Mouse (Mus musculus): ENCODE measurements around the gene Zfp819. TPM values are rescaled to one million over a fixed set of nuclear protein-coding genes. Genes with fewer than 3 reads are reported as not detected.
"Not testable (repeated sequence)": the region's sequence is repeated elsewhere in the genome, so short reads cannot be mapped to it uniquely, and the experiment has no call there.

Gene Zfp819
- polyA plus RNA-seq, 1 experiment = 0.57 TPM

DNA sequence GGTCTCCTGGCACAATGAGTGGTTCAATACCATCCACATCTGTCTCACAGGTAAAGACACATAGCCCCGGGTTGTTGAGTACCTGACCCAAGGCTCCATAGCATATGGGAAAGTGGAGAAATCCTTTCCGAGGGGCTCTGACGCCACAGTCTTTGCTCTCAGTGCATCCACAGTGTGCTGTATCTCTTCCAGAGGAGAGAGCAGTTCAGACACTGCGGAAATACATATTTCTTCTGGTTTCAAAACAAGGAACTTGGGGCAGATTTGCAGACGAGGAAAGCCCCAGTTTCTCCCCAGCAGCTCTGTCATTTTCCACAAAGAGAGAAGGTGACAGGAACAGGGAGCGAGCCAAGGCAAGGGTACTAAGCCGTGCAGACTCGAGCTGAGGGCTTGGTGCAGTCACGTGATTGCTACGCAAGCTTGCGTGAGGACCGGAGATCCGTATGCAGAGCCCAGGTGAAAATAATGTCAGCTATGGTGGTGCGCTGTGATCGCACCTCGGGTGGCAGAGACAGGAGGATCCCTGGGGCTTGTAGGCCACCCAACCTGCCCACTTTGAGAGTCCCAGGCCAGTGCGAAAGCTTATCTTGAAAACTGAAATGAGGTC is 36.2 kb downstream of the Zfp819 start:
- no peak for TF ChIP-seq CTCF (IDR thresholded peaks at IDR 0.05; ENCODE audit: borderline replicate concordance, extremely low read depth, insufficient read depth, insufficient read length)
- no peak for TF ChIP-seq POLR2A (IDR thresholded peaks at IDR 0.05; ENCODE audit: borderline replicate concordance, extremely low read depth, insufficient read depth, insufficient read length, poor library complexity, severe bottlenecking)
- DNase-seq (ENCODE audit: low read depth) = no peak

DNA sequence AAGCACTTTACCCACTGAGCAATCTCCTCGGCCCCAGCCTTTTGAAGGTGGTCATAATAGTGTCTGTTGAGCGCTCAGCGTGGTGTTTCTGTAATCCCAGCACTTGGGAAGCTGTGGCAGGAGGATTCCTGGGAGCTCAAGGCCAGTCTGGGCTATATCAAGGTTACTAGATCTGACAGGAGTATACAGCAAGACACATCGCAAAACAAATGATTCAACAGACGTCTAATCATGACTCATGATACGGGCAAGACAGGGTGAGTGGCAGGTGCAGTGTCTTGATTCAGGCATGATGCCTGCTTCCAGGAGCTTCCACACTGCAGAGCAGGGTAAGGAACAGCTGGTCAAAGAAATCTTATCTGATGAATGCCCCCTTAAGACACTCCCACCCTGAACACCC is 45.7 kb downstream of the Zfp819 start:
- no peak for TF ChIP-seq CTCF (IDR thresholded peaks at IDR 0.05; ENCODE audit: borderline replicate concordance, extremely low read depth, insufficient read depth, insufficient read length)
- TF ChIP-seq POLR2A (IDR thresholded peaks at IDR 0.05; ENCODE audit: borderline replicate concordance, extremely low read depth, insufficient read depth, insufficient read length, poor library complexity, severe bottlenecking) = no peak
- DNase-seq (ENCODE audit: low read depth) = no peak

DNA sequence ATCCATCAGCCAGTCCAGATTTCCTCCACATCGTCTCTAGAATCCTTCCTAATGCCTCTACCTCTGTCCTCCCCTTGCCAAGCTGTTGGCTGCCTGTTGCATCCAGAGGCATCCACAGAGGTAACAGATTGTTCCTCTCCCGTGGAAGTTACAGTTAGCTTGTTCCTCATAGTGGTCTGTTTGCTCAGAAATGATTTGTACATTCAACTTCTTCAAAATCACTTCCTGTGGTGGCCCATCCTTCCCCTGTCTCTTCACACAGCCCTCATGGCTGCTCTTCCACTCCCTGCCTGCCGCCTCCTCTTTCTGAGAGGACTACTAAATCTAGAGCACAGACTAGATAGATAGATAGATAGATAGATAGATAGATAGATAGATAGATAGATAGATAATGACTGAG is 47.5 kb downstream of the Zfp819 start:
- DNase-seq (ENCODE audit: low read depth) = no peak
- TF ChIP-seq CTCF (IDR thresholded peaks at IDR 0.05; ENCODE audit: borderline replicate concordance, extremely low read depth, insufficient read depth, insufficient read length) (no peak), POLR2A (IDR thresholded peaks at IDR 0.05; ENCODE audit: borderline replicate concordance, extremely low read depth, insufficient read depth, insufficient read length, poor library complexity, severe bottlenecking) (no peak)

DNA sequence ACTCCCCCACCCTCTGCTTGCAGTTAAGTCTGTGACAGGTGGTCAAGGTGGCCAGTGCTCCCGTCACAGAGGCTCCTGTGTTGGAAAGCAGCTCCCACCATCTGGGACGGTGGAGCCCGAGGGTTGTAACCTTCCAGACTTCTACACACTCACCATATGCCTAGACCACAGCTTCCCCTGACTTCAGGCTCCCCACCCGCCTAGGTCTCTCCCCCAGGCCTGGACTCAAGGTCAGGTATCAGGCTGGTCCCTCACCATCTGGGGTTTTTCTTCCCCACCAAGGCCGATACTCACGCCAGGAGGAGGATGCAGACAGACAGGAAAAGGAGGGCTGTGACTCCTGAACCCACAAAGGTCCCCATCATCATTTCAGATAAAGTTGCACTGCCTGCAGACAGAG is 49.3 kb downstream of the Zfp819 start:
- TF ChIP-seq CTCF (IDR thresholded peaks at IDR 0.05; ENCODE audit: borderline replicate concordance, extremely low read depth, insufficient read depth, insufficient read length) (no peak), POLR2A (IDR thresholded peaks at IDR 0.05; ENCODE audit: borderline replicate concordance, extremely low read depth, insufficient read depth, insufficient read length, poor library complexity, severe bottlenecking) (no peak)
- DNase-seq (ENCODE audit: low read depth) = no peak

DNA sequence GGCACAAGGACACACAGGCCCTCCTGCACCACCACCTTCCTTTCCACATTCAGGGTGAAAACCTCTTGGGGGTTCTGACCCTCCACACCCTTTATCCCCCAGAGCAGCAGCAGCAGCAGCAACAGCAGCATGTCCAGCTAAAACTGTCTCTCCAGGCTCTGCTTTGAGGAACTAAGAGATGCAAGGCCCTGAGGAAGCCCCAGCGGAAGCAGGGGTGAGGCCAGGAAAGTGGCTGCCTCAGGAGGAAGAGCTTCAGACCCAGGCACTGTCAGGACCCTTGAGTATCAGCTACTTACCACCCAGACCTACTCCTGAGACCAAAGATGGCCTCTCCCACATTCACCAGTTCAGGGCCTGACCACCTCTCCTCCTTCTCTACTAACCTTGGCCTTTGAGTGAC is 53.0 kb downstream of the Zfp819 start, which contains the start of gene Siglece:
Siglece (minus strand) TSS at position 160 of the 400 bp plus-strand sequence.
- TF ChIP-seq POLR2A (IDR thresholded peaks at IDR 0.05; ENCODE audit: borderline replicate concordance, extremely low read depth, insufficient read depth, insufficient read length, poor library complexity, severe bottlenecking) = no peak
- TF ChIP-seq CTCF (IDR thresholded peaks at IDR 0.05; ENCODE audit: borderline replicate concordance, extremely low read depth, insufficient read depth, insufficient read length) = no peak
- no peak for DNase-seq (ENCODE audit: low read depth)

DNA sequence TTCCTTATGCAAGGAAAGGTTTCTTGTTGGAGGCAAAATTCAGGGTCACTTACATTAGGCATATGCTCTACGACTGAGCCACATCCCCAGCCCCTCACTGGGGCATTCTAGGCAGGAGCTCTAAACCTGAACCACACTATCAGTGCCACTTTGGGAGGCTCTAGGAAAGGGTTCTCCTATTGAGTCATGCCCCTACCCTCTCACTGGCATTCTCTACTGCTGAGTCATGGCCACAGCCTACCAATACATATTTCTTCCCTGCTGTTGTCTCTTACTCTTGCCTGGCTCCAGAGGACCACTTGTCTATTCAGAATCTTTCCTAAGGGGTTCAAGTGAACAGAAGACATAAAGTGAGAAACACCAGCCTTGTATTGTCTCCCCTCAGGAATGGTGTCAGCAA is 55.8 kb downstream of the Zfp819 start:
- no peak for DNase-seq (ENCODE audit: low read depth)
- TF ChIP-seq CTCF (IDR thresholded peaks at IDR 0.05; ENCODE audit: borderline replicate concordance, extremely low read depth, insufficient read depth, insufficient read length) (no peak), POLR2A (IDR thresholded peaks at IDR 0.05; ENCODE audit: borderline replicate concordance, extremely low read depth, insufficient read depth, insufficient read length, poor library complexity, severe bottlenecking) (no peak)

DNA sequence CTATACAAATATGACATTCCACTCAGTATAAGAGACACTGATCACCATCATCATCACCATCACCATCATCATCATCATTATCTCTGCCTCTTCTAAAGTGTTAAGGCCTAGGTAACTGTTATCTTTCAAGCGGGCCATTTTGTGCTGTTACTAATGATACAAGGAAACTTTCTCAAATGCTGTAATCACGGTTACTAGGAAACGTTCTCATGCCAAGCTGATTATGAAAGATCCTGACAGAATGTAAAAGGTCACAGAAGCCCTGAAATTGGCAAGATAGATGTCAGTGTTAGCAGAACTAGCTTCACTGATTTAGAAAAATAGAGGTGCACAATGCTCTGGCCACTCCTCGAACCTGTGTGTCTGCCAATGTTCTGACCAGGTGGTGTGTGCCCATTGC is 60.3 kb downstream of the Zfp819 start:
- not testable (repeated sequence) for DNase-seq (ENCODE audit: low read depth)

Other genes with a start within 250 kb of the Zfp819 start
- 0.03 and 0.05 TPM in 2 replicates for gene Siglecg, start 199.0 kb upstream of the Zfp819 start, polyA plus RNA-seq (2012; rRNA removed)
- gene Lim2, start 179.5 kb upstream of the Zfp819 start, polyA plus RNA-seq (2012; rRNA removed) = 0.10 and 0.16 TPM in 2 replicates
- gene Nkg7, start 170.1 kb upstream of the Zfp819 start, polyA plus RNA-seq (2012; rRNA removed) = 0.08 TPM in 1 of 2 replicates, not detected in the other
- not detected in 2 replicates for gene Cldnd2, start 166.4 kb upstream of the Zfp819 start, polyA plus RNA-seq (2012; rRNA removed)
- 69.0 and 71.0 TPM in 2 replicates for gene Etfb, start 163.1 kb upstream of the Zfp819 start, polyA plus RNA-seq (2012; rRNA removed)
- 1.2 and 1.3 TPM in 2 replicates for gene Gm45233, start 163.0 kb upstream of the Zfp819 start, polyA plus RNA-seq (2012; rRNA removed)
- gene Vsig10l, start 144.0 kb upstream of the Zfp819 start, polyA plus RNA-seq (2012; rRNA removed) = 7.0 and 9.5 TPM in 2 replicates
- gene Iglon5, start 117.1 kb upstream of the Zfp819 start, polyA plus RNA-seq (2012; rRNA removed) = 96.2 and 140 TPM in 2 replicates
- 0.04 TPM in 1 of 2 replicates, not detected in the other for gene 4931406B18Rik, start 101.2 kb upstream of the Zfp819 start, polyA plus RNA-seq (2012; rRNA removed)
- 1.5 and 1.7 TPM in 2 replicates for gene Cd33, start 62.7 kb upstream of the Zfp819 start, polyA plus RNA-seq (2012; rRNA removed)
- 10.8 and 11.8 TPM in 2 replicates for gene Zfp658, start 44.9 kb upstream of the Zfp819 start, polyA plus RNA-seq (2012; rRNA removed)
- 7.6 and 9.2 TPM in 2 replicates for gene Zfp719, start 27.6 kb upstream of the Zfp819 start, polyA plus RNA-seq (2012; rRNA removed)
- gene Ceacam18, start 27.5 kb downstream of the Zfp819 start, polyA plus RNA-seq (2012; rRNA removed) = 0.05 TPM in 1 of 2 replicates, not detected in the other
- gene Siglece, start 53.0 kb downstream of the Zfp819 start, polyA plus RNA-seq (2012; rRNA removed) = 0.19 and 0.27 TPM in 2 replicates
- gene Ctu1, start 64.8 kb downstream of the Zfp819 start, polyA plus RNA-seq (2012; rRNA removed) = 25.4 and 27.8 TPM in 2 replicates
- gene Klk14, start 83.2 kb downstream of the Zfp819 start, polyA plus RNA-seq (2012; rRNA removed) = 0.11 and 0.16 TPM in 2 replicates
- 0.04 and 0.14 TPM in 2 replicates for gene Klk13, start 105.4 kb downstream of the Zfp819 start, polyA plus RNA-seq (2012; rRNA removed)
- not detected in 2 replicates for gene Klk12, start 161.7 kb downstream of the Zfp819 start, polyA plus RNA-seq (2012; rRNA removed)
- 0.35 TPM in 1 of 2 replicates, not detected in the other for gene Klk11, start 167.4 kb downstream of the Zfp819 start, polyA plus RNA-seq (2012; rRNA removed)
- gene Klk10, start 173.9 kb downstream of the Zfp819 start, polyA plus RNA-seq (2012; rRNA removed) = 0.21 and 0.49 TPM in 2 replicates
- gene Klk9, start 184.7 kb downstream of the Zfp819 start, polyA plus RNA-seq (2012; rRNA removed) = not detected in 2 replicates
- gene Klk8, start 190.4 kb downstream of the Zfp819 start, polyA plus RNA-seq (2012; rRNA removed) = 3.2 and 4.8 TPM in 2 replicates
- 0.05 and 0.08 TPM in 2 replicates for gene Klk7, start 204.1 kb downstream of the Zfp819 start, polyA plus RNA-seq (2012; rRNA removed)
- gene Klk6, start 217.3 kb downstream of the Zfp819 start, polyA plus RNA-seq (2012; rRNA removed) = not detected in 2 replicates
- gene Klk5, start 234.8 kb downstream of the Zfp819 start, polyA plus RNA-seq (2012; rRNA removed) = not detected in 2 replicates